Mouse (Mus musculus): ENCODE measurements at regions not wholly inside any gene's neighbourhood (a gene's known extent, or its start where the extent isn't known, plus 50 kb on each side); places are given as distances from the start of the nearest gene placed in this dataset.

DNA sequence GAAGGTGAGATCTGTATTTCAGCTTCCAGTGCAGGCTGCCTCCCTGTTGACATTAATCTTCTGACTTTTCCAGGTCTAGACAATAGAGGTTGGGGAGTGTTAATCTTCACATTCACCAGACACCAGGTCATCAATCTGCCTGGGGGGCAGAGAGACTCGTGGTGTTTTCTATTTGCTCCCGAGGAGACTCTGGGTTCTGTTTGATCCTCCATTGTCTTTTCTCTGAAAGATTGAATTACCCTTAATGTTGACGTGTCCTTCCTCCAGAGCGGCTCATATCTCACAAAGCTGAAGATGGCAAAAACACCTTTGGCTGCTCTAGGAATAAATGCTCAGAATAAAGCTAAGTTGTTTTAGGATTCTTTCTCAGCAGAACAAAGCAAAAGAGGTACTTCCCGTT lies 453.8 kb upstream of the Adamts9 start:
- H3K4me3 ChIP-seq (replicated peaks; ENCODE audit: low read length) = no peak overlapping the region
- H3K9me3 ChIP-seq (ENCODE audit: low read length) = no peaks in the 10 kb centered on the region
- H3K27me3 ChIP-seq (ENCODE audit: insufficient read depth, low read length) = no peaks in the 10 kb centered on the region
- no peaks in the 10 kb centered on the region for H3K36me3 ChIP-seq (ENCODE audit: insufficient read depth, low read length)
- TF ChIP-seq CTCF (conservative IDR thresholded peaks at IDR 0.05; ENCODE audit: low read length) (no peak), POU5F1 (IDR thresholded peaks at IDR 0.05; ENCODE audit: borderline replicate concordance, low read length) (no peak), NANOG (IDR thresholded peaks at IDR 0.05; ENCODE audit: borderline replicate concordance, low read length) (no peak)
- H3K4me1 ChIP-seq (replicated peaks; ENCODE audit: low read depth, low read length) = no peaks in the 10 kb centered on the region

DNA sequence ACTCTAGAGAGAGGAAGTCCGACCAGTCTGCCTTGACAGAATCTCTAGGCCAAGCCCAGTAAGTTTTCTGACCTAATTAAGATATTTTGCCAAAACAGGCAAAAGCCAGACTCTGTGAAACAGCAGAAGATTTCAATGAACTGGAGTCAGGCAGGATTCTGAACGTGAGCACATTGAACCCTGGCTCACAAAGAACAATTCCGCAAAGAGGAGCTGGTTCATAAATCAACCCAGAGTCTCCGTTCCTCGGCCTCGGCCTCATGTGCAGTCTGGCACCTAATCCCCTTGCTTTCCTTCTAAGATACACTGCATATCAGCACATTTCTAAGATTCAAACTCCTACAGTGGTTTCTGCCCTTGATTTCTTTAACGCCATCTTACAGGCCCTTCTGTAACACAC lies 452.7 kb upstream of the Adamts9 start:
- TF ChIP-seq POU5F1 (IDR thresholded peaks at IDR 0.05; ENCODE audit: borderline replicate concordance, low read length) = no peak
- no peak for TF ChIP-seq CTCF (conservative IDR thresholded peaks at IDR 0.05; ENCODE audit: low read length)
- no peak for TF ChIP-seq NANOG (IDR thresholded peaks at IDR 0.05; ENCODE audit: borderline replicate concordance, low read length)
- no peaks in the 10 kb centered on the region for H3K36me3 ChIP-seq (ENCODE audit: insufficient read depth, low read length)

DNA sequence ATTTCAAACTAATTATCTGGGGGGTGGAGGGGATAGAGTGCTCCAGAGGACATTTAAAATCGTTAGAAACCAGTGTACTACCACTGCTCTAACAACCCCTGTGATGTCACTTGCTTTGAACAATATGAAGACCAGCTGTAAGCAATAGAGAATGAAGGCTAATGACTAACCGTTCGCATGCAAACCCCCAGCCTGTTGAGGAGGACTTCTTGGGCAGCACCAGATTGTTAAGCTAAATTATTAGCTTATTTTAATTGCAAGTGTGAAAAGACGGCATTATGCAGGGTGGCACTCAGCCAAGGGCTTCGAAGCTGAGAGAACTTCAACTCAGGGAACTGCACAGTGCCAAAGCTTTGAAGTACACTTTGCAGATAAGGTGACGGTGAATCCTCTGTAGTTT lies 452.0 kb upstream of the Adamts9 start:
- Histone ChIP-seq H3K4me3 (replicated peaks; ENCODE audit: low read length) (no peak overlapping the region), H3K9me3 (ENCODE audit: low read length) (no peaks in the 10 kb centered on the region), H3K4me1 (replicated peaks; ENCODE audit: low read depth, low read length) (no peaks in the 10 kb centered on the region), H3K36me3 (ENCODE audit: insufficient read depth, low read length) (no peaks in the 10 kb centered on the region), H3K27me3 (ENCODE audit: insufficient read depth, low read length) (no peaks in the 10 kb centered on the region)
- TF ChIP-seq POU5F1 (IDR thresholded peaks at IDR 0.05; ENCODE audit: borderline replicate concordance, low read length) (no peak), NANOG (IDR thresholded peaks at IDR 0.05; ENCODE audit: borderline replicate concordance, low read length) (no peak), CTCF (conservative IDR thresholded peaks at IDR 0.05; ENCODE audit: low read length) (no peak)

More for the DNA sequence above, 452.7 kb upstream of the Adamts9 start:
- H3K9me3 ChIP-seq (ENCODE audit: low read length) = no peaks in the 10 kb centered on the region
- no peaks in the 10 kb centered on the region for H3K4me1 ChIP-seq (replicated peaks; ENCODE audit: low read depth, low read length)
- H3K27me3 ChIP-seq (ENCODE audit: insufficient read depth, low read length) = no peaks in the 10 kb centered on the region
- no peak overlapping the region for H3K4me3 ChIP-seq (replicated peaks; ENCODE audit: low read length)

DNA sequence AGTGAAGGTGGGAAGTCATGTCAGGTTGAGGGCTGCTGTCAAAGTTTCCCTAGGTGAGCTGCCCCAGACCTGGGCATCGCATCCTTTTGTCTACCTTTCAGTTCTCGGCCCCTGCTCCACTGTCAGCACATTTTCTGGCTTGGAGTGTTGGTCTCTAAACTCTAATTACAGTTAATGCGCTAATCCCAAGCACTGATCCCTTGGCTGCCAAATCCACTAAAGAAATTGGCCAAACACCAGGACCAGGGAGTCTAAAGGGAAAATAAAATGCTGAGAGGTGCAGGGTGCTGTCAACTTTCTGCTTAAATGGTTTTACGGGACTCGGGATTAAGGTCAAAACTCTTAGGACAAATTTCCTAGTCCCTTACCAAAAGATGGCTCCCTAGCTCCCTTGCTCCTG lies 450.3 kb upstream of the Adamts9 start:
- Histone ChIP-seq H3K36me3 (ENCODE audit: insufficient read depth, low read length) (no peaks in the 10 kb centered on the region), H3K4me1 (replicated peaks; ENCODE audit: low read depth, low read length) (no peaks in the 10 kb centered on the region), H3K9me3 (ENCODE audit: low read length) (no peaks in the 10 kb centered on the region), H3K27me3 (ENCODE audit: insufficient read depth, low read length) (no peaks in the 10 kb centered on the region), H3K4me3 (replicated peaks; ENCODE audit: low read length) (no peak overlapping the region)
- TF ChIP-seq POU5F1 (IDR thresholded peaks at IDR 0.05; ENCODE audit: borderline replicate concordance, low read length) = no peak
- no peak for TF ChIP-seq CTCF (conservative IDR thresholded peaks at IDR 0.05; ENCODE audit: low read length)
- no peak for TF ChIP-seq NANOG (IDR thresholded peaks at IDR 0.05; ENCODE audit: borderline replicate concordance, low read length)

DNA sequence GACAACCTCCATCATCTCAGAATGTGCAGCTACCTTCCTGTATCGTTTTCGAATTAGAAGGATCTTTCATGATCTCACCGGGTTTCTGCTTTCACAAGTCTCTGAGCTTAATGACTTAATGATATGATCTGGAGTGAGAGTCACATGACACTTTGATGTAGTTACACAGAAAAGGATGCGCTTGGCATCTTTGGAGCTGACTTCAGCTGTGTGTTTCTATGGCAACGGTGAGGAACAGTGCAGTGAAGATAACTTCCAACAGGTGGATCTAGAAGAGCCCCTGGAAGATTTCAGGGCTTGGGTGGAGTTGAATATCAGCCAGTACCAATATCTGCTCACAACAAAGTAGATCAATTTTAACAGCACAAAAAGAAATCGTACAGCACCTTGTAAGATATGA lies 449.1 kb upstream of the Adamts9 start:
- no peaks in the 10 kb centered on the region for H3K4me1 ChIP-seq (replicated peaks; ENCODE audit: low read depth, low read length)
- H3K27me3 ChIP-seq (ENCODE audit: insufficient read depth, low read length) = no peaks in the 10 kb centered on the region
- H3K36me3 ChIP-seq (ENCODE audit: insufficient read depth, low read length) = no peaks in the 10 kb centered on the region
- TF ChIP-seq CTCF (conservative IDR thresholded peaks at IDR 0.05; ENCODE audit: low read length) = no peak
- no peak for TF ChIP-seq NANOG (IDR thresholded peaks at IDR 0.05; ENCODE audit: borderline replicate concordance, low read length)
- TF ChIP-seq POU5F1 (IDR thresholded peaks at IDR 0.05; ENCODE audit: borderline replicate concordance, low read length) = no peak
- no peaks in the 10 kb centered on the region for H3K9me3 ChIP-seq (ENCODE audit: low read length)
- no peak overlapping the region for H3K4me3 ChIP-seq (replicated peaks; ENCODE audit: low read length)

DNA sequence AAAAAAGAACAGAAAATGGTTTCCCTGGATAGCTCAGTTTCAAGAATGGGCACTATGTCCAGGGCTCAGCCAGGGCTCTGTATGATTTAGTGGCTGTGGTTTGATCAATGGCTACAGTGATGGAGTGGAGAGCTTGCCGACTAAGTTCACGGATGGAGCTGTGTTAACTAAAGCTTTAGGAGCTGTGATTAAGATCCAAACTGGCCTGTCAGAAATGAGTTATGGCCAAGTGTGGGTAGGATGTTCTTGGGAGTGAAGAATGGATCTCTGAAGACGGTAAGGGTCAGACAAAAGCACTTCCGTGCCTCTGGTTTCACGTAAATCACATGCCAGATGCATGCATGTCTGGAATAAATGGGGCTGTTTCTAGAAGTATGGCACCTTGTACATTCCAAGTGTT lies 447.9 kb upstream of the Adamts9 start:
- TF ChIP-seq NANOG (IDR thresholded peaks at IDR 0.05; ENCODE audit: borderline replicate concordance, low read length) = no peak
- TF ChIP-seq CTCF (conservative IDR thresholded peaks at IDR 0.05; ENCODE audit: low read length) = no peak
- no peaks in the 10 kb centered on the region for H3K36me3 ChIP-seq (ENCODE audit: insufficient read depth, low read length)
- H3K9me3 ChIP-seq (ENCODE audit: low read length) = no peaks in the 10 kb centered on the region

DNA sequence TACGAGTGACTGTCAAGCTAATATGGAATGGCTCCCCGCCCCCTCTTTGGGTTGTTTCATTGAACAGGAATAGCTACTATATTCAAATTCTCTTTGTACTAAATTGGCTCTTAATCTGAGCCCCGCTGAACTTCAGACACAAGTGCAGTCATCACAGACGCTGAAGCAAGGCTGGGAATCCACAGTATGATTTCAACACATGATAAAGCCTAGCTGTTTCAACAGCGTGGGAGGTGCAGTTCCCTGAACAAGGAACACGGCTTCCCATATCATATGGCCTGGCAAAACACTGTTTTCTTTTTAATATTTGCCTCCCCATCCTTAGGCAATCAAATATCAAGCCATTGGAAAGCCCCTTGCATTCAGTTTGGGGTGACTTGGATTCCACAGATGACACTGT lies 428.0 kb upstream of the Adamts9 start:
- Histone ChIP-seq H3K4me1 (replicated peaks; ENCODE audit: low read depth, low read length) (no peaks in the 10 kb centered on the region), H3K4me3 (replicated peaks; ENCODE audit: low read length) (no peak overlapping the region), H3K27me3 (ENCODE audit: insufficient read depth, low read length) (no peaks in the 10 kb centered on the region), H3K9me3 (ENCODE audit: low read length) (no peaks in the 10 kb centered on the region), H3K36me3 (ENCODE audit: insufficient read depth, low read length) (no peaks in the 10 kb centered on the region)
- TF ChIP-seq NANOG (IDR thresholded peaks at IDR 0.05; ENCODE audit: borderline replicate concordance, low read length) = no peak
- TF ChIP-seq CTCF (conservative IDR thresholded peaks at IDR 0.05; ENCODE audit: low read length) = no peak
- TF ChIP-seq POU5F1 (IDR thresholded peaks at IDR 0.05; ENCODE audit: borderline replicate concordance, low read length) = no peak

More for the DNA sequence above, 447.9 kb upstream of the Adamts9 start:
- no peaks in the 10 kb centered on the region for H3K4me1 ChIP-seq (replicated peaks; ENCODE audit: low read depth, low read length)
- H3K27me3 ChIP-seq (ENCODE audit: insufficient read depth, low read length) = no peaks in the 10 kb centered on the region
- H3K4me3 ChIP-seq (replicated peaks; ENCODE audit: low read length) = no peak overlapping the region

DNA sequence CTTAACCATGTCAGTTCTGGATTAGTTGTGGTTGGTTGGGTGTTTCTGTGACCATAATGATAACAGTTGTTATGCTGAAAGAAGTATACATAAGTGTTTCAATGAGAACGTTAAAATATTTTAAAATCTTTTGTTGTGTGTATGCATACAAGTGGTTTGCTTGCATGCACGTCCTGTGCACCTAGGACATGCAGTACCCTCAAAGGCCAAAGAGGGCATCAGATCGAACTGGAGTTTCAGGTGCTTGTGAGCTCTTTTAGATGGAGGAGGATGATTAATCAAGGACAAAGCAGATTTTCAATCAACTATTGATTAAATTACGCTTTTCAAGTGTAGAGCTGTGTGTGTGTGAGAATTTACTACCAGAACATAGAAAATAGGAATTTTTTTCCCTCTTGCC lies 420.6 kb upstream of the Adamts9 start:
- Histone ChIP-seq H3K36me3 (ENCODE audit: insufficient read depth, low read length) (no peaks in the 10 kb centered on the region), H3K9me3 (ENCODE audit: low read length) (no peaks in the 10 kb centered on the region), H3K4me1 (replicated peaks; ENCODE audit: low read depth, low read length) (no peaks in the 10 kb centered on the region), H3K27me3 (ENCODE audit: insufficient read depth, low read length) (no peaks in the 10 kb centered on the region), H3K4me3 (replicated peaks; ENCODE audit: low read length) (no peak overlapping the region)
- TF ChIP-seq CTCF (conservative IDR thresholded peaks at IDR 0.05; ENCODE audit: low read length) (peak; percentile 59), POU5F1 (IDR thresholded peaks at IDR 0.05; ENCODE audit: borderline replicate concordance, low read length) (no peak)

DNA sequence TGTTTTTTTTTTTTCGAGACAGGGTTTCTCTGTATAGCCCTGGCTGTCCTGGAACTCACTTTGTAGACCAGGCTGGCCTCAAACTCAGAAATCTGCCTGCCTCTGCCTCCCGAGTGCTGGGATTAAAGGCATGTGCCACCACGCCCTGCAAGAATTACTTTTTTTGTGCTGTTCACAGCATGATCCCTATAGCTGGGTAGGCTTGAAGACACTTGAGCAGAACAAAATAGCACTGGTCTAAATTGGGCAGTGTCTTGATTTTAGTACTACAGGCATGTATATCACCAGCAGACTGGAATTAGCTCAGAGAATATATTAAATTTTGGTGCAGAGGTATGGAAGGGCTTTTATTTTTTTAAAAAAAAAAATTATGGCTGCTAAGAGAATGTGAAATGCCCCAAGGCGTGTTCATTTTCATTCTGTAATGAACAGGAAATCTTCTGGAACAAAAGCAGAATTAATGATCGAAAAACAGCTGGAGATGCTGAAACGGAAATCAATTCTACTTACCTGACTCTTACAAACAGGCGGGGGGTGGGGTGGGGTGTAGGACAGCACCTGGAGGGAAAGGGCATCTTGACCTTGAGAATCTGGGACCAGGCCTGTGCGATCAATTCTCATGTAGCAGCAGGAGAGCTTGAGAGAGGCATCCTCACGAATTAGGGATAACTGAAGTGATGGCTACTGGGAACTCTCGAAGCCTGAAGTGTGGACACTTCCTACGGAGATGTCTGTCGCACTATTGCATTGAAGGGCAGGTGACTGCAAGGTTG lies 410.2 kb upstream of the Adamts9 start:
- no peak overlapping the region for H3K4me3 ChIP-seq (replicated peaks; ENCODE audit: low read length)
- H3K9me3 ChIP-seq (ENCODE audit: low read length) = peaks cover 5% of the 10 kb centered on the region
- H3K36me3 ChIP-seq (ENCODE audit: insufficient read depth, low read length) = no peaks in the 10 kb centered on the region
- TF ChIP-seq NANOG (IDR thresholded peaks at IDR 0.05; ENCODE audit: borderline replicate concordance, low read length) (no peak), CTCF (conservative IDR thresholded peaks at IDR 0.05; ENCODE audit: low read length) (no peak), POU5F1 (IDR thresholded peaks at IDR 0.05; ENCODE audit: borderline replicate concordance, low read length) (no peak)
- H3K27me3 ChIP-seq (ENCODE audit: insufficient read depth, low read length) = no peaks in the 10 kb centered on the region
- H3K4me1 ChIP-seq (replicated peaks; ENCODE audit: low read depth, low read length) = peaks cover 55% of the 10 kb centered on the region
